Mouse (Mus musculus): ENCODE results near the gene Bpifa6. TPM values are rescaled to one million over a fixed set of nuclear protein-coding genes. Genes with fewer than 3 reads are reported as not detected.
A peak's percentile ranks its signal among the peaks of the same experiment; 100 is the strongest.

Gene Bpifa6
- polyA plus RNA-seq (2015; fragmentation: Nextera tagmentation; extraction: Ambion mirVana), result not detected in 2 replicates

- ATAC-seq (ENCODE audit: low FRiP score), result no peak
- no peak within 1 kb of the TSS for H3K9ac ChIP-seq (replicated peaks)
- H3K4me3 ChIP-seq (replicated peaks), result no peak within 1 kb of the TSS
- 90% methylated on average over 5 of the region's 5 CpGs for WGBS
- H3K4me1 ChIP-seq, result no peaks in the 10 kb centered on the region
- H3K4me2 ChIP-seq, result no peak within 1 kb of the TSS
- H3K27me3 ChIP-seq (replicated peaks), result no peaks in the 10 kb centered on the region
- no peak within 1 kb of the TSS for H3K27ac ChIP-seq (replicated peaks)
- no peaks in the 10 kb centered on the region for H3K36me3 ChIP-seq
- no peaks in the 10 kb centered on the region for H3K9me3 ChIP-seq (replicated peaks)
Measured at GRCm38 (mm10) chr2:153974582-153974981, at the start of gene Bpifa6. Gene Bpifa6 (plus strand): TSS chr2:153974945.

- 0 out of 2 replicates have a peak, but pooled peaks cover 3% of the 10 kb centered on the region for H3K4me1 ChIP-seq
- no peak for ATAC-seq (ENCODE audit: low FRiP score)
- H3K36me3 ChIP-seq, result no peaks in the 10 kb centered on the region
- H3K9me3 ChIP-seq (replicated peaks), result no peaks in the 10 kb centered on the region
- WGBS, result 46% methylated on average over 3 of the region's 3 CpGs
- no peak overlapping the region for H3K4me3 ChIP-seq (replicated peaks)
- no peaks in the 10 kb centered on the region for H3K27me3 ChIP-seq (replicated peaks)
- no peak overlapping the region for H3K4me2 ChIP-seq
- H3K27ac ChIP-seq (replicated peaks), result no peak overlapping the region
- no peak overlapping the region for H3K9ac ChIP-seq (replicated peaks)
Measured at GRCm38 (mm10) chr2:153929871-153930413, 44.8 kb upstream of the Bpifa6 start.

- 0 out of 2 replicates have a peak, but pooled peaks cover 3% of the 10 kb centered on the region for H3K4me1 ChIP-seq
- H3K9ac ChIP-seq (replicated peaks), result no peak overlapping the region
- no peaks in the 10 kb centered on the region for H3K36me3 ChIP-seq
- 58% methylated on average over 6 of the region's 6 CpGs for WGBS
- H3K4me2 ChIP-seq, result no peak overlapping the region
- ATAC-seq (ENCODE audit: low FRiP score), result no peak
- H3K4me3 ChIP-seq (replicated peaks), result no peak overlapping the region
- H3K27ac ChIP-seq (replicated peaks), result no peak overlapping the region
- H3K9me3 ChIP-seq (replicated peaks), result no peaks in the 10 kb centered on the region
- no peaks in the 10 kb centered on the region for H3K27me3 ChIP-seq (replicated peaks)
Measured at GRCm38 (mm10) chr2:153931125-153931524, 43.6 kb upstream of the Bpifa6 start.

DNA sequence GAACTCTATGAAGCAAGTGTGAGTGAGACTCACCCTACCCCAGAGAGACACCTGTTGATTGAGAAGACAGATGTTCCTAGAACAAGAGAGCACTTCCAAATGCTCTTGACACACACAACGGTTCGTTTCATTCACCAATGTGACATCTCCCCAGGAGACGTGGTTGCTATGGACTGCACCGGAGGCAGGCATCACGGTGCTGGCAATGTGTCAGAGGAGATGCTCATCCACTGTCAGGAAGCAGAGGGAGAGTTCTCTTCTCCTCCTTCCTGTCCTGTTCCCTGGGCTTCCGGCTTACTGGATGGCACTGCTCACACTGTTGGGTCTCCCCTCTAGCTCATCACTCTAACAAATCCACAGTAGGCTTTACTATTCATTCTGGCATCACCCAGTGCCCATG lies 41.4 kb upstream of the Bpifa6 start:
- no peaks in the 10 kb centered on the region for H3K9me3 ChIP-seq (replicated peaks)
- H3K4me1 ChIP-seq, result 0 out of 2 replicates have a peak, but pooled peaks cover 3% of the 10 kb centered on the region
- 57% methylated on average over 6 of the region's 6 CpGs for WGBS
- H3K4me2 ChIP-seq, result no peak overlapping the region
- no peak overlapping the region for H3K9ac ChIP-seq (replicated peaks)
- H3K27me3 ChIP-seq (replicated peaks), result no peaks in the 10 kb centered on the region
- no peaks in the 10 kb centered on the region for H3K36me3 ChIP-seq
- no peak for ATAC-seq (ENCODE audit: low FRiP score)
- no peak overlapping the region for H3K27ac ChIP-seq (replicated peaks)
- H3K4me3 ChIP-seq (replicated peaks), result no peak overlapping the region

DNA sequence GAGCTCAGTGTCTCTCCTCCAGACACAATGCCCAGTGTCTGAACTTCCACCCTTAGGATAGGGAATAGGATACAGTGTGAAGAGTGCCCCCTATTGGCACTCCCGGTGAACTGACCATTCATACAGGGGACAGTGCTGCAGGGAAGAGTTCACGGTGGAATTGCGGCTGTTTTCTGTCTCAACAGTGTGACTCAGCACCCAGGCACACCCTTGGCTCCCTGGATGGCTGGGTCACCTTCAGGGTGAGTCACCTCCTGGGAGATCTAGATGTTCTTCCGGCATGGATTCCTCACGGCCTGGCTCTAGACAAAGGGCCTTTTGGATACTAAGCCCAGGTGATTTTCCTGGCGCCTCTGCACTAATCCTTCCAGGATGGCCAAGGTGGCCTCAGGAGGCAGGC lies 39.4 kb upstream of the Bpifa6 start:
- H3K4me2 ChIP-seq, result no peak overlapping the region
- no peak overlapping the region for H3K4me3 ChIP-seq (replicated peaks)
- 90% methylated on average over 6 of the region's 6 CpGs for WGBS
- no peaks in the 10 kb centered on the region for H3K9me3 ChIP-seq (replicated peaks)
- H3K36me3 ChIP-seq, result no peaks in the 10 kb centered on the region
- H3K27ac ChIP-seq (replicated peaks), result no peak overlapping the region
- 0 out of 2 replicates have a peak, but pooled peaks cover 3% of the 10 kb centered on the region for H3K4me1 ChIP-seq
- no peaks in the 10 kb centered on the region for H3K27me3 ChIP-seq (replicated peaks)
- H3K9ac ChIP-seq (replicated peaks), result no peak overlapping the region
- no peak for ATAC-seq (ENCODE audit: low FRiP score)

DNA sequence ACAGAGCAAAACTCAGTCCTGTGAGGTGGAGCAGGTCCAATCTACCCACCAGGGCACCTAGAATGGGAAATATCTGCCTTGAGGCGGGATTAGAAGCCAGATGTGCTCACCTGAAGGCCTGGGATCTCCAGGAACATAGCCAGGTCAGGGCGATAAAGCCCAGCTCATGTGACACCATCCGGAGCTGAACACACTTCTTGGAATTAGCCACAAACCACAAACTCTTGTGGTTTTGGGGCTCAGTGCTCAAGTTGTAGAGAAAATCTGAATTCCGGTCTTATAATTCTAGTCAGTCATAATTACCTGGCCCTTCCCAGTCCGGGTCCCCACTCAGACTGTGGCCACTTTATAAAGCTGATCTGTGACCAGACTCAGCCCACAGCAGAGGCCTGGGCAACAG lies 36.9 kb upstream of the Bpifa6 start, which contains the start of gene Bpifb4:
Gene Bpifb4 (plus strand): TSS at position 370 of the 400 bp plus-strand sequence.
- Histone ChIP-seq H3K27ac (replicated peaks) (no peak within 1 kb of the TSS), H3K4me1 (no peaks in the 10 kb centered on the region), H3K27me3 (replicated peaks) (no peaks in the 10 kb centered on the region), H3K4me2 (no peak within 1 kb of the TSS), H3K9me3 (replicated peaks) (no peaks in the 10 kb centered on the region), H3K4me3 (replicated peaks) (no peak within 1 kb of the TSS), H3K36me3 (no peaks in the 10 kb centered on the region), H3K9ac (replicated peaks) (no peak within 1 kb of the TSS)
- 87% methylated on average over 5 of the region's 5 CpGs for WGBS
- ATAC-seq (ENCODE audit: low FRiP score), result no peak

GRCm38 (mm10) chr2:153943537-153943936 lies 31.2 kb upstream of the Bpifa6 start:
- Histone ChIP-seq H3K9me3 (replicated peaks) (no peaks in the 10 kb centered on the region), H3K4me1 (no peaks in the 10 kb centered on the region), H3K4me2 (no peak overlapping the region), H3K27me3 (replicated peaks) (no peaks in the 10 kb centered on the region), H3K9ac (replicated peaks) (no peak overlapping the region), H3K4me3 (replicated peaks) (no peak overlapping the region), H3K36me3 (no peaks in the 10 kb centered on the region), H3K27ac (replicated peaks) (no peak overlapping the region)
- WGBS, result 49% methylated on average over 3 of the region's 3 CpGs
- ATAC-seq (ENCODE audit: low FRiP score), result no peak

DNA sequence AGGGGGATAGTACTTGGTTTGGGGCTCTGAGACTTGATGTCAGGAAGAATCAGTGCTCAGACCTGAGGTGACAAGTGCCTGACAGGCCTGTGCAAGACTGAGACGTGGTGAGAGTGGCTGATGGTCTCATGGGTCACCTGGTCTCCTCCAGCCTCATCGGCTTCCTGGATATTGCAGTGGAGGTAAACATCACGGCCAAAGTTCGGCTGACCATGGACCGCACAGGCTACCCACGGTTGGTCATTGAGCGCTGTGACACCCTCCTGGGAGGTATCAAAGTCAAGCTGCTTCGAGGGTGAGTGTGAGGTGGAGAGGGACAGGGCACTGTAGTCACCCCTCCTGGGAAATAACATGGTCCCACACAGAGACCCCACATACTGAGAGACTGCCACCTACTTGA lies 30.2 kb upstream of the Bpifa6 start:
- Histone ChIP-seq H3K27me3 (replicated peaks) (no peaks in the 10 kb centered on the region), H3K36me3 (no peaks in the 10 kb centered on the region), H3K4me1 (no peaks in the 10 kb centered on the region), H3K4me3 (replicated peaks) (no peak overlapping the region), H3K9ac (replicated peaks) (no peak overlapping the region), H3K9me3 (replicated peaks) (no peaks in the 10 kb centered on the region), H3K27ac (replicated peaks) (no peak overlapping the region), H3K4me2 (no peak overlapping the region)
- WGBS, result 87% methylated on average over 8 of the region's 8 CpGs
- ATAC-seq (ENCODE audit: low FRiP score), result no peak

DNA sequence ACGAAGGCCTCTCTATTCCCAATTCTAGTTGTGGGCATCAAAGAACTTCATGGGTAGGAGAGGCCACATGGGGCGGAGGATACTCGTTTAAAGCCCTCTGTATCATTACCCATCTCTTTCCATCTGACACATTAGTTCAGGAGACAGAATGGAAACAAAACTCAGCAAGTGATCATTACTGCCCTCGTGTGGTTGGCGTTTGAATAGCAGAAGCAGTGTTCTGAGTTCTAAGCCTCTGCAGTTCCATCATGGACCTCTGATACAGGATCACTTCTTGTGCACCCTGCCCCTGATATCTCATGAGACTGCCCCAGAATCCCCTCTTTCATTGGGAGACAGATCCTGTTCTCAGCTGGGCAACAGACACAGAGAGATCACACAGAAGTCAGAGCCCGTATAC lies 21.8 kb upstream of the Bpifa6 start:
- no peaks in the 10 kb centered on the region for H3K36me3 ChIP-seq
- 35% methylated on average over 6 of the region's 6 CpGs for WGBS
- H3K4me1 ChIP-seq, result no peaks in the 10 kb centered on the region
- no peak overlapping the region for H3K4me3 ChIP-seq (replicated peaks)
- H3K27me3 ChIP-seq (replicated peaks), result no peaks in the 10 kb centered on the region
- ATAC-seq (ENCODE audit: low FRiP score), result no peak
- no peak overlapping the region for H3K4me2 ChIP-seq
- H3K27ac ChIP-seq (replicated peaks), result no peak overlapping the region
- no peak overlapping the region for H3K9ac ChIP-seq (replicated peaks)
- no peaks in the 10 kb centered on the region for H3K9me3 ChIP-seq (replicated peaks)

DNA sequence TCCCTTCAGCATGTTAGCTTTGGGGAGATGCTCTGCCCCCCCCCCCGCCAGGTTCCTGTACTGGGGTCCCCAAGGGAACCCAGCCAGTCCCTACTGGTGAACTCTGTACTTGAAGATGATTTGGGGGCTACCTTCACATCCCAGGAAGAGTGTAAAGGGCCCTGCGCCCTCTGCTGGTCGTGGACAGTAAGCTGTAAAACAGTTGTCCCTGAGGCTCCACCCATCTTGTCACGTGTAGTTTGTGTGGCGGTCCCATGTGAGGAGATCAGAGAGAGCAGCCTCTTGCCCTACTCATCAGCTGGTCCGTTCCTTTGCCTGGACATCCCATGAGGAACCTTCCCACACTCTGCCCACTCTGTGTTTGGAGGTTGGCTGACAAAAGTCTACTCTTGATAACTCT lies 20.9 kb upstream of the Bpifa6 start:
- 12% methylated on average over 6 of the region's 6 CpGs for WGBS
- H3K27ac ChIP-seq (replicated peaks), result no peak overlapping the region
- no peaks in the 10 kb centered on the region for H3K36me3 ChIP-seq
- ATAC-seq (ENCODE audit: low FRiP score), result no peak
- no peaks in the 10 kb centered on the region for H3K4me1 ChIP-seq
- no peak overlapping the region for H3K9ac ChIP-seq (replicated peaks)
- no peak overlapping the region for H3K4me3 ChIP-seq (replicated peaks)
- H3K9me3 ChIP-seq (replicated peaks), result no peaks in the 10 kb centered on the region
- H3K27me3 ChIP-seq (replicated peaks), result no peaks in the 10 kb centered on the region
- peak overlapping the region; percentile 35 for H3K4me2 ChIP-seq

DNA sequence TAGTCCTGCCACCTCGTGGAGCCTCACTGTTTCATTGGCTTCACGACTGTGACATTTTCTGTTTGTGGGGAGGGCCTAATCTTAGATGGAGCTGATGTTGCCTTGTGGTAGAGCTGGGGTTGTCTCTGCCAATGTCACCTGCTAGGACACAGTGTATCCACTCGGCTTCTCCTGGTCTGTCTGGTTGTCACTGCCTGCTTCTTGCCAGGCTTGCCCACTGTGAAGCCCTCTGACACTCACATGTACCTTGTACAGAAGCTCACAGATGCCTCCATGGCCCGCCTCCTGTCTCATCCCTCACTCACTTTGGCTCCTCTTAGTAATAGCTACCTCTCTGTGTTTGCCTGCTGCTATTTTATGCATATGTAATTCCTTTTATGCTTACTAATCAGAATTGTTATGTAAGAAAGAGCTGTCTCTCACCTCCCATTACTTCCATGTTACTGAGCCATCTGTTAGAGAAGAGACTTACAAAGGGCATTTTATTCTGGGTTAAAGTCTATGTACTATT lies 11.9 kb upstream of the Bpifa6 start:
- Histone ChIP-seq H3K9ac (replicated peaks) (no peak overlapping the region), H3K27me3 (replicated peaks) (no peaks in the 10 kb centered on the region), H3K4me2 (no peak overlapping the region), H3K36me3 (no peaks in the 10 kb centered on the region), H3K27ac (replicated peaks) (no peak overlapping the region), H3K4me1 (no peaks in the 10 kb centered on the region), H3K9me3 (replicated peaks) (no peaks in the 10 kb centered on the region), H3K4me3 (replicated peaks) (no peak overlapping the region)
- no peak for ATAC-seq (ENCODE audit: low FRiP score)
- WGBS, result 79% methylated on average over 4 of the region's 4 CpGs

DNA sequence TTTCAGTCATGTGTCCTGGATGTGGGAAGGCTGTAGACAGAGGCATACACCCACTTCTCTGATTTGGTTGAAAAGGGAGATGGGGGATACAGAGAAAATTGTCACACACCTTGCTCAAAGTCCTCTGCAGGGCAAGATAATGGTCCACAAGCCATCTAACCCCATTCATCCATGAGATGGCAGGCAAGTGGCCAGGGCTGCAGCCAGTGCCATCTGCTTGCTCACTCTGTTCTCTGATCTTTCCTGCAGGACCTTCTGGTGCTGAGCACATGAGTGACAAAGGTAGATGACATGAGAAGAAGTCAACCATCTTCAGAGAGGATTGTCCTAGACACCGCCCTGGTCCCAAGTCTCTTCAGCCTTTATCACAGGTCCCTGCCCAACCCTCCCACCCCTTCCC lies 11.4 kb upstream of the Bpifa6 start:
- Histone ChIP-seq H3K9me3 (replicated peaks) (no peaks in the 10 kb centered on the region), H3K4me2 (no peak overlapping the region), H3K27ac (replicated peaks) (no peak overlapping the region), H3K27me3 (replicated peaks) (no peaks in the 10 kb centered on the region), H3K36me3 (no peaks in the 10 kb centered on the region), H3K4me3 (replicated peaks) (no peak overlapping the region), H3K9ac (replicated peaks) (no peak overlapping the region), H3K4me1 (no peaks in the 10 kb centered on the region)
- WGBS, result 91% methylated on average over 1 of the region's 1 CpGs
- no peak for ATAC-seq (ENCODE audit: low FRiP score)
